ENCODE assay signal across 8 mouse cellular contexts in genomic region chr17:29549543-29550428, GRCm38 (mm10). TPM values are rescaled to one million over a fixed set of nuclear protein-coding genes. Genes with fewer than 3 reads are reported as not detected.
DNase-seq lines count a peak whose midpoint lies in the region; ATAC-seq and TF ChIP-seq lines count a peak whose summit lies in the region.

Gene Gm17657, minus strand, starts transcription at chr17:29549638.
Gene Tbc1d22b, plus strand, starts transcription at chr17:29549785.

- no peaks in the 10 kb centered on the region for H3K36me3 ChIP-seq in heart, embryonic 12.5 days
- H3K36me3 ChIP-seq in kidney, postnatal 0 days (ENCODE audit: insufficient read depth, low read length) = no peaks in the 10 kb centered on the region
- no peaks in the 10 kb centered on the region for H3K36me3 ChIP-seq in liver, embryonic 11.5 days (ENCODE audit: control insufficient read depth, insufficient read depth, low read length)
- H3K36me3 ChIP-seq in stomach, embryonic 14.5 days (ENCODE audit: control insufficient read depth, insufficient read depth, low read length) = no peaks in the 10 kb centered on the region

- H3K4me3 ChIP-seq in heart, embryonic 12.5 days = peak within 1 kb of the TSS; percentile 94
- peak within 1 kb of the TSS; percentile 99 for H3K4me3 ChIP-seq in kidney, postnatal 0 days (replicated peaks; ENCODE audit: low read depth, low read length)
- peak within 1 kb of the TSS; percentile 87 for H3K4me3 ChIP-seq in liver, embryonic 11.5 days (ENCODE audit: low read depth, low read length)
- peak within 1 kb of the TSS; percentile 97 for H3K4me3 ChIP-seq in stomach, embryonic 14.5 days (ENCODE audit: low read depth, low read length)

- peak within 1 kb of the TSS; percentile 98 for H3K4me2 ChIP-seq in heart, embryonic 12.5 days
- peak within 1 kb of the TSS; percentile 88 for H3K4me2 ChIP-seq in kidney, postnatal 0 days (ENCODE audit: low read length)
- peak within 1 kb of the TSS; percentile 94 for H3K4me2 ChIP-seq in liver, embryonic 11.5 days
- H3K4me2 ChIP-seq in stomach, embryonic 14.5 days (replicated peaks; ENCODE audit: low read depth, low read length) = peak within 1 kb of the TSS; percentile 91

- no peak for TF ChIP-seq CTCF in kidney, postnatal 0 days (IDR thresholded peaks at IDR 0.05; ENCODE audit: low read depth)

- no peaks in the 10 kb centered on the region; the same call in 1 of the 2 replicates for H3K9me3 ChIP-seq in heart, embryonic 12.5 days (replicated peaks)
- no peaks in the 10 kb centered on the region for H3K9me3 ChIP-seq in kidney, postnatal 0 days (replicated peaks; ENCODE audit: low read length)
- no peaks in the 10 kb centered on the region for H3K9me3 ChIP-seq in liver, embryonic 11.5 days (ENCODE audit: control insufficient read depth, low read length)
- H3K9me3 ChIP-seq in stomach, embryonic 14.5 days (ENCODE audit: control insufficient read depth, low read depth, low read length) = no peaks in the 10 kb centered on the region

- ATAC-seq in erythroblast, adult 5-6 weeks (replicated peaks; ENCODE audit: low FRiP score, poor library complexity, severe bottlenecking) = peak; percentile 99
- ATAC-seq in heart, embryonic 12.5 days (ENCODE audit: insufficient number of reproducible peaks, low FRiP score) = peak; percentile 98
- ATAC-seq in kidney, postnatal 0 days (replicated peaks; ENCODE audit: low FRiP score, low read depth) = peak; percentile 97
- peak; percentile 99 for ATAC-seq in liver, embryonic 11.5 days (replicated peaks; ENCODE audit: low FRiP score)
- ATAC-seq in stomach, embryonic 14.5 days (ENCODE audit: insufficient number of reproducible peaks, insufficient read depth, low FRiP score, low read depth) = peak; percentile 98

- DNase-seq in B cell, adult 2 months = peak; percentile 94 to 96
- peak; percentile 98 for DNase-seq in brain, adult 2 months (ENCODE audit: low read depth, low spot score)
- DNase-seq in kidney, postnatal 0 days (ENCODE audit: low spot score) = peak; percentile 94
- DNase-seq in liver, embryonic 11.5 days (ENCODE audit: low spot score) = peak; percentile 93
- DNase-seq in naive thymus-derived CD4-positive, alpha-beta T cell, adult 2 months (ENCODE audit: low read depth) = peak; percentile 95

- peak within 1 kb of the TSS; percentile 93 for H3K9ac ChIP-seq in heart, embryonic 12.5 days
- H3K9ac ChIP-seq in kidney, postnatal 0 days (ENCODE audit: low read depth, low read length) = peak within 1 kb of the TSS; percentile 93
- peak within 1 kb of the TSS; percentile 87 for H3K9ac ChIP-seq in liver, embryonic 11.5 days (ENCODE audit: low read depth, low read length)
- peak within 1 kb of the TSS; percentile 96 for H3K9ac ChIP-seq in stomach, embryonic 14.5 days (replicated peaks; ENCODE audit: low read depth, low read length)

- WGBS in heart, embryonic 12.5 days = under 1% methylated on average over 44 of the region's 44 CpGs
- WGBS in kidney, postnatal 0 days = under 1% methylated on average over 44 of the region's 44 CpGs
- under 1% methylated on average over 44 of the region's 44 CpGs for WGBS in liver, embryonic 11.5 days
- under 1% methylated on average over 43 of the region's 44 CpGs for WGBS in stomach, embryonic 14.5 days

- H3K27me3 ChIP-seq in heart, embryonic 12.5 days (replicated peaks) = no peaks in the 10 kb centered on the region
- no peaks in the 10 kb centered on the region for H3K27me3 ChIP-seq in kidney, postnatal 0 days (ENCODE audit: insufficient read depth, low read length)
- no peaks in the 10 kb centered on the region for H3K27me3 ChIP-seq in liver, embryonic 11.5 days (replicated peaks; ENCODE audit: control insufficient read depth, insufficient read depth, low read length)
- H3K27me3 ChIP-seq in stomach, embryonic 14.5 days (ENCODE audit: control insufficient read depth, insufficient read depth, low read length) = no peaks in the 10 kb centered on the region

- peak within 1 kb of the TSS; percentile 56 for H3K27ac ChIP-seq in heart, embryonic 12.5 days (ENCODE audit: poor library complexity, severe bottlenecking)
- peak within 1 kb of the TSS; percentile 54; the same call in 1 of the 2 replicates for H3K27ac ChIP-seq in kidney, postnatal 0 days
- peak within 1 kb of the TSS; percentile 39; the same call in 1 of the 2 replicates for H3K27ac ChIP-seq in liver, embryonic 11.5 days (ENCODE audit: low read depth, low read length)
- H3K27ac ChIP-seq in stomach, embryonic 14.5 days (ENCODE audit: low read length) = no peak within 1 kb of the TSS

- peaks cover 25% of the 10 kb centered on the region for H3K4me1 ChIP-seq in heart, embryonic 12.5 days (replicated peaks)
- H3K4me1 ChIP-seq in kidney, postnatal 0 days (replicated peaks; ENCODE audit: insufficient read depth, low read length) = peaks cover 16% of the 10 kb centered on the region
- H3K4me1 ChIP-seq in liver, embryonic 11.5 days (replicated peaks; ENCODE audit: control insufficient read depth, insufficient read depth, low read length) = peaks cover 20% of the 10 kb centered on the region
- H3K4me1 ChIP-seq in stomach, embryonic 14.5 days (ENCODE audit: control insufficient read depth, insufficient read depth, low read length) = peaks cover 9% of the 10 kb centered on the region; the same call in 1 of the 2 replicates

RNA-seq across cellular contexts. Expression of gene Gm17657, which starts in this region (rescaled TPM):
- total RNA-seq in erythroblast, adult 5-6 weeks (2015; ENCODE audit: low replicate concordance) = 2.9 TPM in 1 of 2 replicates, not detected in the other
- not detected in 2 replicates for total RNA-seq in erythroblast, adult 5-6 weeks (2017; ENCODE audit: low replicate concordance)
- not detected in 2 replicates for polyA plus RNA-seq in heart, embryonic 12.5 days (2016; fragmentation: Nextera tagmentation; extraction: Ambion mirVana)
- not detected in 2 replicates for polyA plus RNA-seq in kidney, postnatal 0 days (2015; fragmentation: Nextera tagmentation; extraction: Ambion mirVana)
- 0.11 TPM in 1 of 2 replicates, not detected in the other for polyA plus RNA-seq in liver, embryonic 11.5 days (2014; fragmentation: Nextera tagmentation; extraction: Ambion mirVana)
- polyA plus RNA-seq in stomach, embryonic 14.5 days (2014; fragmentation: Nextera tagmentation; extraction: Ambion mirVana) = not detected in 2 replicates

RNA-seq across cellular contexts. Expression of gene Tbc1d22b, which starts in this region (rescaled TPM):
- total RNA-seq in erythroblast, adult 5-6 weeks (2015; ENCODE audit: low replicate concordance) = 3.7 and 4.4 TPM in 2 replicates
- 0.51 and 1.3 TPM in 2 replicates for total RNA-seq in erythroblast, adult 5-6 weeks (2017; ENCODE audit: low replicate concordance)
- polyA plus RNA-seq in heart, embryonic 12.5 days (2016; fragmentation: Nextera tagmentation; extraction: Ambion mirVana) = 13.8 and 14.9 TPM in 2 replicates
- polyA plus RNA-seq in kidney, postnatal 0 days (2015; fragmentation: Nextera tagmentation; extraction: Ambion mirVana) = 11.9 and 12.0 TPM in 2 replicates
- polyA plus RNA-seq in liver, embryonic 11.5 days (2014; fragmentation: Nextera tagmentation; extraction: Ambion mirVana) = 11.5 and 11.8 TPM in 2 replicates
- polyA plus RNA-seq in stomach, embryonic 14.5 days (2014; fragmentation: Nextera tagmentation; extraction: Ambion mirVana) = 15.2 and 15.6 TPM in 2 replicates
